Mouse (Mus musculus) neural tube, embryonic 14.5 days (tissue): ENCODE measurements around the gene Hand1. TPM values are rescaled to one million over a fixed set of nuclear protein-coding genes. Genes with fewer than 3 reads are reported as not detected.
"Not testable (repeated sequence)": the region's sequence is repeated elsewhere in the genome, so short reads cannot be mapped to it uniquely, and the experiment has no call there.

Experiments used
- ATAC-seq: fragments of 200-750 bp; cut with Nextera tagmentation; 2 replicates; pipeline ENCODE4 v1.8.0; 2017; ENCODE audit warnings: low read depth, mild to moderate bottlenecking, moderate TSS enrichment, moderate library complexity
- H3K27ac ChIP-seq: fragments of 300-500 bp; sonication (generic); 2 replicates; pipeline ENCODE4 v1.5.1; 2014; ENCODE audit warnings: low read depth, mild to moderate bottlenecking, control low read depth, low read length, moderate library complexity, mixed read lengths
- H3K27me3 ChIP-seq: fragments of 300-500 bp; sonication (generic); 2 replicates; pipeline ENCODE4 v1.6.1; 2014; ENCODE audit warnings: low read length; ENCODE audit not compliant: control insufficient read depth, insufficient read depth
- H3K36me3 ChIP-seq: fragments of 300-500 bp; sonication (generic); 2 replicates; pipeline ENCODE4 v1.6.1; 2014; ENCODE audit warnings: low read length, mixed read lengths; ENCODE audit not compliant: control insufficient read depth, insufficient read depth
- H3K4me1 ChIP-seq: fragments of 300-500 bp; sonication (generic); 2 replicates; pipeline ENCODE4 v1.6.1; 2014; ENCODE audit warnings: low read length; ENCODE audit not compliant: control insufficient read depth, insufficient read depth
- H3K4me2 ChIP-seq: fragments of 300-500 bp; sonication (generic); 2 replicates; pipeline ENCODE4 v1.6.1; 2014; ENCODE audit warnings: mild to moderate bottlenecking, low read depth, low read length, control low read depth
- H3K4me3 ChIP-seq: fragments of 300-500 bp; sonication (generic); 2 replicates; pipeline ENCODE4 v1.5.1; 2014; ENCODE audit warnings: low read depth, low read length, control low read depth, mixed read lengths
- H3K9ac ChIP-seq: fragments of 300-500 bp; sonication (generic); replicated peaks from 2 replicates; pipeline ENCODE4 v1.6.1; 2014; ENCODE audit warnings: low read depth, mild to moderate bottlenecking, control low read depth, low read length, mixed read lengths
- H3K9me3 ChIP-seq: fragments of 300-500 bp; sonication (generic); 2 replicates; pipeline ENCODE4 v1.6.1; 2016; ENCODE audit warnings: low read length; ENCODE audit not compliant: control insufficient read depth
- WGBS: fragments of 180-500 bp; shearing (Covaris S2); extraction: QIAGEN DNeasy Blood & Tissue Kit; methylation state at CpG from one replicate; pipeline ENCODE4 v1.1.7; 2014; 5-methylcytosine and 5-hydroxymethylcytosine counted together
- polyA plus RNA-seq: library from polyadenylated mRNA; unstranded; fragments of >200 nt; fragmentation: Nextera tagmentation; extraction: Ambion mirVana; gene quantifications from 2 replicates; pipeline ENCODE4 v1.2.1, GENCODE M21; 2014

Hand1 gene
- polyA plus RNA-seq, 1 experiment from 2014 or later: 0.11 TPM

- Histone ChIP-seq H3K9ac (no peak overlapping the region), H3K27ac (no peak overlapping the region), H3K36me3 (no peaks in the 10 kb centered on the region), H3K9me3 (no peaks in the 10 kb centered on the region), H3K4me1 (no peaks in the 10 kb centered on the region), H3K4me2 (no peak overlapping the region), H3K27me3 (no peaks in the 10 kb centered on the region), H3K4me3 (no peak overlapping the region)
- WGBS: 57% methylated on average over 3 of the region's 3 CpGs
- no peak for ATAC-seq
Observed at GRCm38 (mm10) chr11:57850931-57851330, 18.3 kb upstream of the Hand1 start.

- WGBS: 62% methylated on average over 7 of the region's 7 CpGs
- ATAC-seq: no peak
- H3K4me3 ChIP-seq: no peak overlapping the region
Observed at GRCm38 (mm10) chr11:57850298-57850697, 17.7 kb upstream of the Hand1 start.

GRCm38 (mm10) chr11:57847396-57847795 lies 14.8 kb upstream of the Hand1 start:
- Histone ChIP-seq H3K4me2 (no peak overlapping the region), H3K9me3 (no peaks in the 10 kb centered on the region), H3K4me3 (no peak overlapping the region), H3K9ac (no peak overlapping the region), H3K4me1 (no peaks in the 10 kb centered on the region), H3K27me3 (peaks cover 6% of the 10 kb centered on the region; the same call in 1 of the 2 replicates), H3K27ac (no peak overlapping the region), H3K36me3 (no peaks in the 10 kb centered on the region)
- no peak for ATAC-seq
- 71% methylated on average over 7 of the region's 7 CpGs for WGBS

More at GRCm38 (mm10) chr11:57850298-57850697, 17.7 kb upstream of the Hand1 start:
- no peak overlapping the region for H3K27ac ChIP-seq
- no peak overlapping the region for H3K4me2 ChIP-seq
- H3K9me3 ChIP-seq: no peaks in the 10 kb centered on the region
- no peaks in the 10 kb centered on the region for H3K36me3 ChIP-seq
- no peak overlapping the region for H3K9ac ChIP-seq
- H3K27me3 ChIP-seq: no peaks in the 10 kb centered on the region
- no peaks in the 10 kb centered on the region for H3K4me1 ChIP-seq

- H3K9me3 ChIP-seq, ATAC-seq, H3K27me3 ChIP-seq, H3K4me1 ChIP-seq, H3K4me3 ChIP-seq, H3K27ac ChIP-seq, H3K36me3 ChIP-seq, H3K4me2 ChIP-seq, H3K9ac ChIP-seq: not testable (repeated sequence)
- WGBS: 91% methylated on average over 8 of the region's 9 CpGs
Observed at GRCm38 (mm10) chr11:57846421-57847363, 14.1 kb upstream of the Hand1 start.

GRCm38 (mm10) chr11:57841391-57841790 lies 8.8 kb upstream of the Hand1 start:
- no peaks in the 10 kb centered on the region for H3K36me3 ChIP-seq
- H3K4me3 ChIP-seq: no peak overlapping the region
- 28% methylated on average over 7 of the region's 7 CpGs for WGBS
- H3K4me2 ChIP-seq: no peak overlapping the region
- H3K27ac ChIP-seq: no peak overlapping the region
- H3K27me3 ChIP-seq: peaks cover 24% of the 10 kb centered on the region
- H3K4me1 ChIP-seq: peaks cover 7% of the 10 kb centered on the region; the same call in 1 of the 2 replicates
- H3K9ac ChIP-seq: no peak overlapping the region
- no peak for ATAC-seq
- H3K9me3 ChIP-seq: no peaks in the 10 kb centered on the region

GRCm38 (mm10) chr11:57840986-57841385 lies 8.4 kb upstream of the Hand1 start:
- no peak overlapping the region for H3K9ac ChIP-seq
- H3K27ac ChIP-seq: peak overlapping the region; percentile 7; the same call in 1 of the 2 replicates
- ATAC-seq: peak; percentile 61; the same call in 1 of the 2 replicates
- H3K4me2 ChIP-seq: no peak overlapping the region
- H3K4me3 ChIP-seq: no peak overlapping the region
- no peaks in the 10 kb centered on the region for H3K9me3 ChIP-seq
- peaks cover 28% of the 10 kb centered on the region for H3K27me3 ChIP-seq
- H3K36me3 ChIP-seq: no peaks in the 10 kb centered on the region
- WGBS: 12% methylated on average over 10 of the region's 10 CpGs
- H3K4me1 ChIP-seq: peaks cover 7% of the 10 kb centered on the region; the same call in 1 of the 2 replicates

GRCm38 (mm10) chr11:57837861-57838680 lies 5.5 kb upstream of the Hand1 start:
- Histone ChIP-seq H3K9me3 (no peaks in the 10 kb centered on the region), H3K36me3 (no peaks in the 10 kb centered on the region), H3K27me3 (peaks cover 52% of the 10 kb centered on the region), H3K27ac (no peak overlapping the region), H3K4me1 (peaks cover 7% of the 10 kb centered on the region; the same call in 1 of the 2 replicates), H3K4me2 (no peak overlapping the region), H3K4me3 (no peak overlapping the region), H3K9ac (no peak overlapping the region)
- 2% methylated on average over 22 of the region's 22 CpGs for whole genome bisulfite sequencing
- no peak for ATAC-seq

- Histone ChIP-seq H3K27me3 (peaks cover 52% of the 10 kb centered on the region), H3K4me2 (peak overlapping the region; percentile 3; the same call in 1 of the 2 replicates), H3K27ac (no peak overlapping the region), H3K4me1 (peaks cover 7% of the 10 kb centered on the region; the same call in 1 of the 2 replicates), H3K9ac (no peak overlapping the region), H3K9me3 (no peaks in the 10 kb centered on the region), H3K4me3 (no peak overlapping the region), H3K36me3 (no peaks in the 10 kb centered on the region)
- peak; percentile 36; the same call in 1 of the 2 replicates for ATAC-seq
- WGBS: under 1% methylated on average over 38 of the region's 38 CpGs
Observed at GRCm38 (mm10) chr11:57836872-57837680, 4.5 kb upstream of the Hand1 start.
